Mouse (Mus musculus) hematopoietic stem cell, adult 5-6 weeks (primary cell): Measurements from ENCODE around the gene Ooep. TPM values are rescaled to one million over a fixed set of nuclear protein-coding genes. Genes with fewer than 3 reads are reported as not detected.
"Not testable (repeated sequence)": the region's sequence is repeated elsewhere in the genome, so short reads cannot be mapped to it uniquely, and the experiment has no call there.

Experiments
- ATAC-seq, 2 experiments: fragments of 125-278 bp in 1 of 2; replicated peaks in 1 of 2; 2 replicates each; pipeline ENCODE4 v1.8.0; 2016 to 2017; ENCODE audit warnings: inconsistent platforms in 2 of 2, mild to moderate bottlenecking in 2 of 2, moderate number of reproducible peaks in 2 of 2, low read depth in 1 of 2, moderate TSS enrichment in 1 of 2; ENCODE audit not compliant: low FRiP score in 2 of 2, poor library complexity in 2 of 2, severe bottlenecking in 2 of 2, insufficient read depth in 1 of 2, low TSS enrichment in 1 of 2
- total RNA-seq: library from RNA; stranded (forward); fragments of 172-1452, 232-1000 nt; gene quantifications from 2 replicates; pipeline ENCODE4 v1.2.3, GENCODE M21; 2017

Ooep gene
- total RNA-seq, 1 experiment from 2014 or later, result not detected

DNA sequence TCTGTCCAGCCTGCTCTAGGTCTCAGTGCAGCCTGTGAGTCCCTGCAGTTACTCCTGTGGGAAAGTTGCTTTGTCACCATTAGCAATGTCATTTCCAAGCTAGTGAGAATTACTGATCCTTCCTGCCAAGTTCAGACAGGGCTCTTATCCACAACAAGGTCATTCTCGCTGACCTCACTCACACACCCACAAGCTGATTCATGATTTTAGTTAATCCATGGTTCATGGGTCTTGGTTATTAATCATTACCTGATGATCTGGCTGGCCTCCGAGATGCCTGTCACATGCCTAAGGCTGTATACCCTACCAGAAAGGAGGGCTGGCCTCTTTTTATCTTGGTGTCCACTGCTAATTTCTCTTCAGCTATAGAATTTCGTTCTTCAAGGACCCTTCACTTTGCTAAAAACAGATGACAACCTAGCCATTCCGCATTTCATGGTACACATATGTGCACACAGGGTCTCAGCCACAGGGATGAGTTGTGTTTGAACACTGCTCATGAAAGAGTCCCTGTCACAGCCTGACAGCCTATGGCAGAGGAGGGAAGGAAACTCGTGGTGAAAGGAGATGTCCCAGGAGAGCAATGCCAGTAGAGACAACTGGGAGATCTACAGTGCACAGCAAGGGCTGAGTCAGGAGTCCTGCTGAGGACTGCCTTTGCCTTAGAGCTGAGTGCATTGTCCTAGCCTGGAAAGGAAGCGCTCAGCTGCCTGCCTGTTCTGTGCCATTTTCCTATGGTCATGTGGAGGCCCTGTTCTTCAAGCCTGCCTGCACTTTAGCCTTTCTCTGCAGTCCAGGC lies 30.1 kb downstream of the Ooep start:
- not testable (repeated sequence) for ATAC-seq

DNA sequence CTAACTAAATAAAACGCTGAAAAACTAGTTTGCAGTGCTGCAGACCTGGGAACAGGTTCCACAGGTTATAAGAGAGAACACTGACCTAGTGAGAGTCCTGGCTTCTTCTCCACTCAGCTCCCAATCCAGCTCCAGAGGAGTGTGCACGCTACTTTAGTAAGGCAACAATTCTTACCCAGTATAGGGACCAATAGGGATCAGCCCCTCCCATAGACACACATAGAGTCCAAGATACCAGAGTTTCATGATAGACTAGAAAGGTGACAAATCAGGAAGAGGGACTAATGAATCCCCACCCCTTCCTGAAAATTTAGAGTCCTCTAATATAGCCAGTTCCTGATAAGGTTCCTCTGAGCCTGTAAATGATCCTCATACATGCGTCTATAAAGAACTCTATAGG lies 31.5 kb downstream of the Ooep start:
- ATAC-seq, result no peak

- not testable (repeated sequence) for ATAC-seq
These were observed 33.3 kb downstream of the Ooep start for GRCm38 (mm10) chr9:78345235-78345634.

DNA sequence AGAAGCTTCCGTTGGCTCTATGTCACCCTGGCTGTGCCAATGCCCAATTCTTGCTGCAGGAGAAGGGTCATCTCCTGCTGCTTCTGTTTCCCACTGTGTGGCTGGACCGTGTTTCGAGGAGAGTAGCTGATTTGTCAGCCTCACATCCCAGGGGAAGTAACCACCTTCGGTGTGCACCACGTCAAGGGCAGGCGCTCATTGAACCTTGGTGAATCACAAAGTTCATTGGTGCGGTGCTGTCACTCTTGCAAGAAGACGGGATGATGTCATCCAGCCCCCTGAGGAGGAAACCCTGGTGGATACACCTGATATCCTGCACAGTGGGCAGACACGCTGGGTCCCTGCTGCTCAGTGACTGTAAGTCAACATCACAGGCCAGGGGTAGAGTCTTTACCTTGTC lies 35.5 kb downstream of the Ooep start:
- not testable (repeated sequence) for ATAC-seq

DNA sequence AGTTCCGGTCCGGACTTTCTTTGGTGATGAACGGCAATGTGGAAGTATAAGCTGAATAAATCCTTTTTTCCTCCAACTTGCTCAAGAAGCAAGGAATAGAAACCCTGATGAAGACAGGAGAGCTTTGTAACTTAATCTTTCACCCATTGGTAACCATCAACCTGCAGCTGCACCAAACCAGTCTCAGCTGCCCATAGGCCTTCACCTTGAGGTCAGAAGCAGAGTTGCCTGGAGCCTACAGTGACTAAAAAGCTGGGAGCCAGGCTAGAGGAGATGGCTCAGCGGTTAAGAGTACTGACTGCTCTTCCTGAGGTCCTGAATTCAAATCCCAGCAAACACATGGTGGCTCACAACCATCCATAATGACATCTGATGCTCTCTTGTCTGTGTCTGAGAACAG lies 36.0 kb downstream of the Ooep start:
- ATAC-seq, result not testable (repeated sequence)

DNA sequence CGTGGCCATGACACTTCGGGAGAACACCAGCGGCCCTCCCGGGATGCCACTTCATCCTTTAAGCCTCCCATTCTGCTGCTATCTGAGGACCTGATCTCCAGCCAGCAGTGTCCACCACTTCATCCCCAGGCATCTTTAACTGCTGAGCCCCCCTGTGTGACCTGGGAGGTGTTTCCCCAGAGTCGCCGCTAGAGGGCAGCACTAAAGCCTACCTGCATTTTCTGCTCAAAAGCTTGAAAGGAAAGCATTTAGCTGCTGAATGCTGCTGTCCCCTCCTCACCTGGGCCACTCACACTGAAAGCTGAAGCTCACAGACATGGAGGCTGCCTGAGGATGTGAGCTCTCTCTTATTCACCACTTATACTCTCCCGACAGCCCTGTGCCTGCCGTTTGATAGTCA lies 38.2 kb downstream of the Ooep start:
- peak; percentile 60 to 69; a peak in 3 of 4 replicates for ATAC-seq

- not testable (repeated sequence) for ATAC-seq
These were observed 41.5 kb downstream of the Ooep start for GRCm38 (mm10) chr9:78337050-78337449.

GRCm38 (mm10) chr9:78327289-78327688 lies 51.2 kb downstream of the Ooep start, which contains the start of gene Omt2b:
Gene Omt2b, plus strand, starts transcription at chr9:78327589.
- ATAC-seq, result not testable (repeated sequence)

Other genes with a start within 250 kb of the Ooep start
- gene Gsta4, start 196.0 kb downstream of the Ooep start, total RNA-seq, result 12.8 and 21.2 TPM in 2 replicates
- not detected in 2 replicates for gene Gsta1, start 148.1 kb downstream of the Ooep start, total RNA-seq
- not detected in 2 replicates for gene Gm3776, start 121.6 kb downstream of the Ooep start, total RNA-seq
- gene Gm10639, start 88.8 kb downstream of the Ooep start, total RNA-seq, result not detected in 2 replicates
- not detected in 2 replicates for gene Omt2a, start 63.9 kb downstream of the Ooep start, total RNA-seq
- not detected in 2 replicates for gene Omt2b, start 51.1 kb downstream of the Ooep start, total RNA-seq
- gene Gsta2, start 22.9 kb downstream of the Ooep start, total RNA-seq, result not detected in 2 replicates
- gene Dppa5a, start 10.5 kb downstream of the Ooep start, total RNA-seq, result not detected in 2 replicates
- 0.94 and 1.4 TPM in 2 replicates for gene Ddx43, start 17.1 kb upstream of the Ooep start, total RNA-seq
- gene Cgas, start 64.5 kb upstream of the Ooep start, total RNA-seq, result 18.0 and 20.8 TPM in 2 replicates
- gene Mto1, start 69.5 kb upstream of the Ooep start, total RNA-seq, result 25.9 and 47.7 TPM in 2 replicates
- gene Gm17324, start 70.1 kb upstream of the Ooep start, total RNA-seq, result 1.5 TPM in 1 of 2 replicates, not detected in the other
- 13,616 and 15,037 TPM in 2 replicates for gene Eef1a1, start 110.4 kb upstream of the Ooep start, total RNA-seq
- gene Slc17a5, start 209.3 kb upstream of the Ooep start, total RNA-seq, result 7.0 and 11.1 TPM in 2 replicates
- gene Cd109, start 236.8 kb upstream of the Ooep start, total RNA-seq, result not detected in 2 replicates